Mouse (Mus musculus): ENCODE measurements around the gene Rbpms2. TPM values are rescaled to one million over a fixed set of nuclear protein-coding genes. Genes with fewer than 3 reads are reported as not detected.

The Rbpms2 gene
- polyA plus RNA-seq (2015; fragmentation: Illumina TruSeq; extraction: RNeasy Lipid Tissue Mini Kit (QIAGEN cat#74804); ENCODE audit: low read depth, low replicate concordance), result 2.8 TPM

DNA sequence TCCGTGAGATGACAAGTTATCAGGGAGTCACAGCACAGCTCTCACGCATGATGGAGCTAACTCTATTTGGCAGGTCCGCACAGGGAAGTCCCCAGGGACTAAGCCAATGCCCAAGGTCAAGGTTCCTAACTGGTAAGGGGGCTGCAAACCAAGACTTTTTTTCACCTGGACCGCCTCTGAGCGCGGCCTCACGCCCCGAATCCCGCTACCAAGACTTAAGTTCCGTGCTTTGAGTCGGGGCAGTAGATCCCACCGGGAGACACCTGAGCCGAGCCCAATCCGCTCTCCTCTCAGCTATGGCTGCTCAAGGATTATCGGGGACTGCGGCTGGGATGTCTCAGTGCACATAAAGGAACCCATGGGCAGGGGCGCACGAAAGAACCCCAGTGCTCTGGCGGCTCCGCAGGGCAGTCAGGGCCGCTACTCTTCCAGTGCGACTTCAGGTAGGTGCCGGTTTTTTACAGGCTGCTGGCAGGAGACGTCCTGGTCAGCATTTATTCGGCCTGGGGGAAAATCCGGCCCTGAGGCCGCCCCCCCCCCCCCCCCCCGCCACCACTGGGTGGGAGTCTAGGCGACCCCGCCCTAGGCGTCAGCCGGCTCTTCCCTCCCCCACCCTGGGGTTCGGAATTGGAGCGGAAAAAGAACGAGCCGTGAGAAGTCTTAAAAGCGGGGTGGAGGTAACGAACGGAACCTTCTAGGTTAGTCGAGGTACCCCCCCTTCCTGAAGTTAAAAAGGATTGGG lies at the start of gene Rbpms2:
TSS of gene Rbpms2 (plus strand) at position 624 of the 742 bp plus-strand sequence.

DNA sequence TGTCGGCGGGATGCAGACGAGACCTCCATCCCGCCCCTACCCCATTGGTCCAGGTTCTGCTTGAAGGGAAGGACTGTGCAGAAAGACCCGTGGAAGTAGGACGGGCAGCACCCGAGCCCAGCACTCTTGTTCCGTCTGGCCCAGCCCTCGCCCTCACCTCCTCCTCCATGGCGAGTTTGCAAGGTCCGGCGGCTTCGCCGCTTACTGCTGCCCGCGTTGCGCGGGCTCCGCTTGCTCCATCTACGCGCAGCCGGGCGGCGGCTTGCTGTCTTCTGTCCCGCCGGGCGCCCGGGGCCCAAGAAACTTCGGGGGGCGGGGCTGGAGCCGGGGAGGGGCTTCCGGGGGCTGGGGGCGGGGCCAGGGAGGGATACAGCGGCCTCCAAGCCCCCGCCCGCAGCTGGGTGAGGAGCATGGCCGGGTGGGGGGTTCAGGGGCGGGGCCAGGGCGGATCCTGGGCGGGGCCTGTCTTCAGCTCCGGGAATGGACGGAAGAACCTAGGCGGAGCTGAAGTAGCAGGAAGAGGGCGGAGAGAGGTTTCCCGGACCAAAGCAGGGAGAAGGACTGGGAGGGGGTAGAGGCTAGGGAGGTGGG lies 49.6 kb upstream of the Rbpms2 start, which contains the start of gene Plekho2:
TSS of gene Plekho2 (minus strand) at position 260 of the 591 bp plus-strand sequence.

DNA sequence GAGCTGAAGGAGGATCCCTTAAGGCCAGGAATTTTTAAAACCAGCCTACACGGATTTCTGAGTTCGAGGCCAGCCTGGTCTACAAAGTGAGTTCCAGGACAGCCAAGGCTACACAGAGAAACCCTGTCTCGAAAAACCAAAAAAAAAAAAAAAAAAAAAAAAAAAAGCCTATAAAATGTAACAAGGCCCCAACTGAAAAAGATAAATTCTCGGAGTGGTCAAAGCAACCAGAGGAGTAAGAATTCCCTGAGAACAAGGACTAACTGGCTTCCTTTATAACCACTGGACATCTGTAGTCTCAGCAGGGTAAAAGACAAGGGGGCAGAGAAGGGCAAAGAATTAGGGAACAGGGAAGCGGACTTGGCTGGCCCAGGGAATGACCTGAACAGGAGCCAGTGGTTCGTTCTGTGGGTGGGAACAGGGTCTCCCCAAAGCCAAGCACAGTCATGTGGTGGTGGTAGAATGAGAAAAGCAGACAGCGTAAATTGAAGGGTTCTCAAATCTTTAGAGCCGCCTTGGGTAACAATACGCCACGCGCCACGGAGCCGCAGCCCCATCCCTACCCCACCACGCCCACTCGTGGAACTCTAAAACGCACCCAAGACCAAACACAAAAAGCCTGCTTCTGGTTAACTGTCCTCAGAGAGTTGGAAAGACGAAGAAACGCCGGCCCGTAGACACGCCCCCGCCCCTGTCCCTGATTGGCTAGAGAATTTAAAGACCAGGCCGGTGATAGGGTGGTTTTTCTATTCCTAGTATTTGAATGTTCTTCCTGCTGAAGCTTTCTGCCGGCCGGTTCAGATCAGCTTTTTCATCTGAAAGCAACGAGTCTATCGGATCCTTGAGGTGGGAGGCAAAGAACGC lies 42.8 kb upstream of the Rbpms2 start, which contains the start of gene Pif1:
TSS of gene Pif1 (plus strand) at position 755 of the 864 bp plus-strand sequence.

DNA sequence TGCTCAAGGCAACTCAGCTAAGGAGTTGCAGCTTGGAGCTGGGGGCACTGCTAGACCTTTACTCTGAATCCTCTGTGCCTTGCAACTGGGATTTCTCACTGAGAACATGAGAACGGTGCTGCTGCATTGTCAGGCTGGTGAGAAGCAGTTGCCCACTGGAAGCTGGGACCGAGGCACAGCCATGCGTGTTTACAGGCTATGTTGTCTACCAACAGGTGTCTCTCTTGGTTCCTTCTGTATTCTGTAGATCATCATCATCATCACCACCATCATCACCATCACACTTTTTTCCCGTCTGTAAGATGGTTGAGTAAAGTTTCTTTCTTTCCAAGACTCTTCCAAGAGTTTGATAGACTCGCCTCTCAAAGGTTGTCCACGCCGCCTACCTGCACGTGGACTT lies 38.3 kb downstream of the Rbpms2 start, which contains the start of gene Oaz2:
TSS of gene Oaz2 (plus strand) at position 301 of the 400 bp plus-strand sequence.

Other genes with a start within 250 kb of the Rbpms2 start
- 0.19 TPM for gene Kbtbd13, start 238.0 kb upstream of the Rbpms2 start, polyA plus RNA-seq (2015; fragmentation: Illumina TruSeq; extraction: RNeasy Lipid Tissue Mini Kit (QIAGEN cat#74804); ENCODE audit: low read depth, low replicate concordance)
- 4.6 TPM for gene Rasl12, start 231.1 kb upstream of the Rbpms2 start, polyA plus RNA-seq (2015; fragmentation: Illumina TruSeq; extraction: RNeasy Lipid Tissue Mini Kit (QIAGEN cat#74804); ENCODE audit: low read depth, low replicate concordance)
- not detected for gene Slc51b, start 206.7 kb upstream of the Rbpms2 start, polyA plus RNA-seq (2015; fragmentation: Illumina TruSeq; extraction: RNeasy Lipid Tissue Mini Kit (QIAGEN cat#74804); ENCODE audit: low read depth, low replicate concordance)
- 16.7 TPM for gene Mtfmt, start 193.9 kb upstream of the Rbpms2 start, polyA plus RNA-seq (2015; fragmentation: Illumina TruSeq; extraction: RNeasy Lipid Tissue Mini Kit (QIAGEN cat#74804); ENCODE audit: low read depth, low replicate concordance)
- 34.6 TPM for gene Spg21, start 168.7 kb upstream of the Rbpms2 start, polyA plus RNA-seq (2015; fragmentation: Illumina TruSeq; extraction: RNeasy Lipid Tissue Mini Kit (QIAGEN cat#74804); ENCODE audit: low read depth, low replicate concordance)
- gene Ankdd1a, start 109.5 kb upstream of the Rbpms2 start, polyA plus RNA-seq (2015; fragmentation: Illumina TruSeq; extraction: RNeasy Lipid Tissue Mini Kit (QIAGEN cat#74804); ENCODE audit: low read depth, low replicate concordance), result 1.2 TPM
- 11.7 TPM for gene Plekho2, start 49.6 kb upstream of the Rbpms2 start, polyA plus RNA-seq (2015; fragmentation: Illumina TruSeq; extraction: RNeasy Lipid Tissue Mini Kit (QIAGEN cat#74804); ENCODE audit: low read depth, low replicate concordance)
- not detected for gene Pif1, start 42.5 kb upstream of the Rbpms2 start, polyA plus RNA-seq (2015; fragmentation: Illumina TruSeq; extraction: RNeasy Lipid Tissue Mini Kit (QIAGEN cat#74804); ENCODE audit: low read depth, low replicate concordance)
- 285 TPM for gene Oaz2, start 38.4 kb downstream of the Rbpms2 start, polyA plus RNA-seq (2015; fragmentation: Illumina TruSeq; extraction: RNeasy Lipid Tissue Mini Kit (QIAGEN cat#74804); ENCODE audit: low read depth, low replicate concordance)
- 14.7 TPM for gene Zfp609, start 197.9 kb downstream of the Rbpms2 start, polyA plus RNA-seq (2015; fragmentation: Illumina TruSeq; extraction: RNeasy Lipid Tissue Mini Kit (QIAGEN cat#74804); ENCODE audit: low read depth, low replicate concordance)